Mouse (Mus musculus) kidney, embryonic 16.5 days (tissue): ENCODE data around the gene Pde6d. TPM values are rescaled to one million over a fixed set of nuclear protein-coding genes. Genes with fewer than 3 reads are reported as not detected.
A peak's percentile ranks its signal among the peaks of the same experiment; 100 is the strongest.

Experiments used
- ATAC-seq: fragments of 200-750 bp; cut with Nextera tagmentation; 2 replicates; pipeline ENCODE4 v1.8.0; 2017; ENCODE audit warnings: moderate TSS enrichment; ENCODE audit not compliant: low FRiP score, low TSS enrichment
- H3K27ac ChIP-seq: fragments of 300-500 bp; sonication (generic); 2 replicates; pipeline ENCODE4 v1.5.1; 2014; ENCODE audit warnings: low read length
- H3K27me3 ChIP-seq: fragments of 300-500 bp; sonication (generic); 2 replicates; pipeline ENCODE4 v1.6.1; 2014; ENCODE audit warnings: low read length, control low read depth, mixed read lengths; ENCODE audit not compliant: insufficient read depth
- H3K36me3 ChIP-seq: fragments of 300-500 bp; sonication (generic); 2 replicates; pipeline ENCODE4 v1.6.1; 2014; ENCODE audit warnings: low read length, control low read depth, mixed read lengths; ENCODE audit not compliant: insufficient read depth
- H3K4me1 ChIP-seq: fragments of 300-500 bp; sonication (generic); 2 replicates; pipeline ENCODE4 v1.6.1; 2014; ENCODE audit warnings: low read length, control low read depth, mixed read lengths; ENCODE audit not compliant: insufficient read depth
- H3K4me2 ChIP-seq: fragments of 300-500 bp; sonication (generic); replicated peaks from 2 replicates; pipeline ENCODE4 v1.6.1; 2014; ENCODE audit warnings: low read depth, low read length
- H3K4me3 ChIP-seq: fragments of 300-500 bp; sonication (generic); 2 replicates; pipeline ENCODE4 v1.5.1; 2014; ENCODE audit warnings: mild to moderate bottlenecking, low read length
- H3K9ac ChIP-seq: fragments of 300-500 bp; sonication (generic); replicated peaks from 2 replicates; pipeline ENCODE4 v1.6.1; 2014; ENCODE audit warnings: low read length
- H3K9me3 ChIP-seq: fragments of 300-500 bp; sonication (generic); 2 replicates; pipeline ENCODE4 v1.6.1; 2016; ENCODE audit warnings: low read length, control low read depth
- WGBS: fragments of 180-500 bp; shearing (Covaris S2); extraction: QIAGEN DNeasy Blood & Tissue Kit; methylation state at CpG from one replicate; pipeline ENCODE4 v1.1.7; 2014; 5-methylcytosine and 5-hydroxymethylcytosine counted together
- polyA plus RNA-seq: library from polyadenylated mRNA; unstranded; fragments of >200 nt; fragmentation: Nextera tagmentation; extraction: Ambion mirVana; gene quantifications from 2 replicates; pipeline ENCODE4 v1.2.1, GENCODE M21; 2015

The Pde6d gene
- polyA plus RNA-seq = 50.9 and 52.8 TPM in 2 replicates

- H3K27ac ChIP-seq = peak within 1 kb of the TSS; percentile 29; the same call in 1 of the 2 replicates
- H3K9me3 ChIP-seq = no peaks in the 10 kb centered on the region
- peak within 1 kb of the TSS; percentile 83 for H3K4me3 ChIP-seq
- under 1% methylated on average over 26 of the region's 26 CpGs for WGBS
- 0 out of 2 replicates have a peak, but pooled peaks cover 4% of the 10 kb centered on the region for H3K36me3 ChIP-seq
- peak within 1 kb of the TSS; percentile 83 for H3K9ac ChIP-seq
- H3K27me3 ChIP-seq = no peaks in the 10 kb centered on the region
- H3K4me1 ChIP-seq = peaks cover 17% of the 10 kb centered on the region
- H3K4me2 ChIP-seq = peak within 1 kb of the TSS; percentile 79
- ATAC-seq = peak; percentile 97
Measured at GRCm38 (mm10) chr1:86582451-86583096, at the start of gene Pde6d, which contains the start of gene Cops7b. TSS of gene Pde6d (minus strand) at chr1:86582629. TSS of gene Cops7b (plus strand) at chr1:86582904.

- Histone ChIP-seq H3K27ac (no peak overlapping the region), H3K36me3 (no peaks in the 10 kb centered on the region), H3K4me1 (peaks cover 12% of the 10 kb centered on the region), H3K4me3 (no peak overlapping the region), H3K9ac (no peak overlapping the region), H3K4me2 (no peak overlapping the region), H3K27me3 (0 out of 2 replicates have a peak, but pooled peaks cover 4% of the 10 kb centered on the region), H3K9me3 (no peaks in the 10 kb centered on the region)
- no peak for ATAC-seq
- 79% methylated on average over 4 of the region's 4 CpGs for WGBS
Measured at GRCm38 (mm10) chr1:86630527-86630926, 48.1 kb upstream of the Pde6d start.

- ATAC-seq = no peak
- Histone ChIP-seq H3K36me3 (no peaks in the 10 kb centered on the region), H3K27me3 (0 out of 2 replicates have a peak, but pooled peaks cover 4% of the 10 kb centered on the region), H3K4me1 (peaks cover 12% of the 10 kb centered on the region), H3K4me2 (no peak overlapping the region), H3K9me3 (no peaks in the 10 kb centered on the region), H3K9ac (no peak overlapping the region), H3K4me3 (no peak overlapping the region), H3K27ac (no peak overlapping the region)
- 52% methylated on average over 4 of the region's 4 CpGs for WGBS
Measured at GRCm38 (mm10) chr1:86629936-86630335, 47.5 kb upstream of the Pde6d start.

GRCm38 (mm10) chr1:86628270-86628669 is 45.8 kb upstream of the Pde6d start:
- ATAC-seq = no peak
- no peak overlapping the region for H3K4me2 ChIP-seq
- H3K9me3 ChIP-seq = no peaks in the 10 kb centered on the region; the same call in 1 of the 2 replicates

DNA sequence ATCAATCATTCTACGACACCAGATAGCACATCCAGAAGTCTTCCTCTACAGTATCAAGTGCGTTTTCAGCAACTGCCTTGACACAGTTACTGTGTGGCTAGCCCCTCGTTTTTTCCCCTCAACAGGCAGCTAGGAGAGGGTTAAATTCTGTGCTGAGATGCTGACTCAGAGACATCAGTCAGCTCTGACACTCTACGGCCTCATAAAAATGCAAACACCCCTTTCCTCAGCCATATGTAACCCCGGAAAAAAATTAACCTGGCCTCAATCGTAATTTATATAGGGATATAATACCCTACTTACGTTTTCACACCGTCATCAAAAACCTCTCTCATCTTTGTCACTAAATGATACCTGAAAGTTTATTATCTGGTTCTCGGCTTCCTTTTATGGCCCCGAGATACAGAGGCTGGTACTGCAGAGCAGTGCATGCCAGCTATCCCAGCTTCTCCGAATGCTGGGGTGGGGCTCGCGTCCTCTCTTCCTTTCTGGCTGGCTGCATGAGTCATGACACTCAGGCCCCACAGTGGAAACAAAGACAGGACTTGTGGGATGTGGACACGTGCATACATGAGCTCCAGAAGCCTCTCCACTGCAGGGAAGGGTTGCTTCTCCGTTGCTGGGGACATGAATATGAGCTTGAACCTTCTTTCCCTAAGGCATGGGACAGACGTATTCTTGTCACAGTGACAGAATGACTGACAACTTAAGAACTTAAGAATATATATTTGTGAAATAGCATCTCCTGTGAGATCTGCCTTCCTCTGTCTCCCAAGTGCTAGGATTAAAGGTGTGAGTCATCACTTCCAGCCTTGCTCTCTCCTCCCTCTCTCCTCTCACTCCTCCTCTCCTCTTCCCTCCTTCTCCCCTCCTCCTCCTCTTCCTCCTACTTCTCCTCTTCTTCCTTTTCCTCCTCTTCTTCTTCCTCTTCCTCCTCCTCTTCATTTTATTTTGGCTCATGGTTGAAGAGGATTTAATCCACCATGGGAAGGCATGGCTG is 40.9 kb upstream of the Pde6d start:
- no peak; the same call in 1 of the 2 replicates for ATAC-seq
- no peak overlapping the region for H3K4me3 ChIP-seq
- 19% methylated on average over 16 of the region's 16 CpGs for WGBS
- H3K36me3 ChIP-seq = no peaks in the 10 kb centered on the region
- peak overlapping the region; percentile 10; the same call in 1 of the 2 replicates for H3K9ac ChIP-seq
- H3K4me1 ChIP-seq = peaks cover 7% of the 10 kb centered on the region; the same call in 1 of the 2 replicates
- 0 out of 2 replicates have a peak, but pooled peaks cover 4% of the 10 kb centered on the region for H3K27me3 ChIP-seq
- H3K27ac ChIP-seq = no peak overlapping the region
- peak overlapping the region; percentile 23 for H3K4me2 ChIP-seq
- H3K9me3 ChIP-seq = no peaks in the 10 kb centered on the region; the same call in 1 of the 2 replicates

More at GRCm38 (mm10) chr1:86628270-86628669, 45.8 kb upstream of the Pde6d start:
- H3K27ac ChIP-seq = no peak overlapping the region
- H3K4me1 ChIP-seq = peaks cover 11% of the 10 kb centered on the region
- H3K36me3 ChIP-seq = no peaks in the 10 kb centered on the region
- H3K9ac ChIP-seq = no peak overlapping the region
- 60% methylated on average over 3 of the region's 3 CpGs for WGBS
- 0 out of 2 replicates have a peak, but pooled peaks cover 4% of the 10 kb centered on the region for H3K27me3 ChIP-seq
- H3K4me3 ChIP-seq = no peak overlapping the region

GRCm38 (mm10) chr1:86622296-86622695 is 39.9 kb upstream of the Pde6d start:
- WGBS = 43% methylated on average over 2 of the region's 2 CpGs
- no peaks in the 10 kb centered on the region for H3K36me3 ChIP-seq
- no peak overlapping the region for H3K27ac ChIP-seq
- H3K4me3 ChIP-seq = no peak overlapping the region
- peaks cover 7% of the 10 kb centered on the region; the same call in 1 of the 2 replicates for H3K4me1 ChIP-seq
- no peaks in the 10 kb centered on the region for H3K27me3 ChIP-seq
- no peak overlapping the region for H3K9ac ChIP-seq
- no peak; the same call in 1 of the 2 replicates for ATAC-seq
- no peaks in the 10 kb centered on the region; the same call in 1 of the 2 replicates for H3K9me3 ChIP-seq
- H3K4me2 ChIP-seq = no peak overlapping the region

- H3K27me3 ChIP-seq = no peaks in the 10 kb centered on the region
- no peak for ATAC-seq
- H3K9me3 ChIP-seq = no peaks in the 10 kb centered on the region
- H3K36me3 ChIP-seq = no peaks in the 10 kb centered on the region
- H3K9ac ChIP-seq = no peak overlapping the region
- no peak overlapping the region for H3K27ac ChIP-seq
- peaks cover 7% of the 10 kb centered on the region; the same call in 1 of the 2 replicates for H3K4me1 ChIP-seq
- WGBS = 59% methylated on average over 10 of the region's 10 CpGs
- no peak overlapping the region for H3K4me3 ChIP-seq
- H3K4me2 ChIP-seq = no peak overlapping the region
Measured at GRCm38 (mm10) chr1:86618454-86619125, 36.2 kb upstream of the Pde6d start.

GRCm38 (mm10) chr1:86614269-86614668 is 31.8 kb upstream of the Pde6d start:
- H3K4me3 ChIP-seq = no peak overlapping the region
- H3K9me3 ChIP-seq = no peaks in the 10 kb centered on the region
- no peak for ATAC-seq
- H3K27ac ChIP-seq = no peak overlapping the region
- H3K9ac ChIP-seq = no peak overlapping the region
- H3K36me3 ChIP-seq = no peaks in the 10 kb centered on the region
- no peaks in the 10 kb centered on the region for H3K4me1 ChIP-seq
- no peaks in the 10 kb centered on the region for H3K27me3 ChIP-seq
- H3K4me2 ChIP-seq = no peak overlapping the region

- no peaks in the 10 kb centered on the region for H3K9me3 ChIP-seq
- no peak overlapping the region for H3K27ac ChIP-seq
- no peak overlapping the region for H3K4me2 ChIP-seq
- no peak overlapping the region for H3K4me3 ChIP-seq
- no peaks in the 10 kb centered on the region for H3K4me1 ChIP-seq
- WGBS = 73% methylated on average over 1 of the region's 1 CpGs
- H3K9ac ChIP-seq = no peak overlapping the region
- no peak for ATAC-seq
- H3K36me3 ChIP-seq = peaks cover 9% of the 10 kb centered on the region
- H3K27me3 ChIP-seq = no peaks in the 10 kb centered on the region
Measured at GRCm38 (mm10) chr1:86612081-86612480, 29.7 kb upstream of the Pde6d start.
